Mouse (Mus musculus) embryonic facial prominence, embryonic 13.5 days (tissue): ENCODE measurements around the gene Ankrd35. TPM values are rescaled to one million over a fixed set of nuclear protein-coding genes. Genes with fewer than 3 reads are reported as not detected.
"Not testable (repeated sequence)": the region's sequence is repeated elsewhere in the genome, so short reads cannot be mapped to it uniquely, and the experiment has no call there.

Experiments
- ATAC-seq: fragments of 200-750 bp; cut with Nextera tagmentation; 2 replicates; pipeline ENCODE4 v1.8.0; 2017; ENCODE audit warnings: low read depth; ENCODE audit not compliant: insufficient number of reproducible peaks, insufficient read depth, low FRiP score, low TSS enrichment
- H3K27ac ChIP-seq: fragments of 300-500 bp; sonication (generic); 2 replicates; pipeline ENCODE4 v1.5.1; 2015; ENCODE audit warnings: moderate library complexity, mild to moderate bottlenecking, inconsistent platforms
- H3K27me3 ChIP-seq: fragments of 300-500 bp; sonication (generic); 2 replicates; pipeline ENCODE4 v1.6.1; 2015; ENCODE audit warnings: mild to moderate bottlenecking, inconsistent platforms
- H3K36me3 ChIP-seq: fragments of 300-500 bp; sonication (generic); 2 replicates; pipeline ENCODE4 v1.6.1; 2015; ENCODE audit warnings: mild to moderate bottlenecking, inconsistent platforms
- H3K4me1 ChIP-seq: fragments of 300-500 bp; sonication (generic); 2 replicates; pipeline ENCODE4 v1.6.1; 2015; ENCODE audit warnings: inconsistent platforms
- H3K4me2 ChIP-seq: fragments of 300-500 bp; sonication (generic); 2 replicates; pipeline ENCODE4 v1.6.1; 2015; ENCODE audit warnings: moderate library complexity, mild to moderate bottlenecking, inconsistent platforms
- H3K4me3 ChIP-seq: fragments of 300-500 bp; sonication (generic); 2 replicates; pipeline ENCODE4 v1.5.1; 2015; ENCODE audit warnings: mild to moderate bottlenecking, inconsistent platforms
- H3K9ac ChIP-seq: fragments of 300-500 bp; sonication (generic); 2 replicates; pipeline ENCODE4 v1.6.1; 2015; ENCODE audit warnings: mild to moderate bottlenecking, inconsistent platforms
- H3K9me3 ChIP-seq: fragments of 300-500 bp; sonication (generic); 2 replicates; pipeline ENCODE4 v1.6.1; 2016; ENCODE audit warnings: inconsistent platforms
- WGBS: fragments of 180-500 bp; shearing (Covaris S2); methylation state at CpG from one replicate; pipeline ENCODE4 v1.1.7; 2015; ENCODE audit warnings: mixed read lengths; 5-methylcytosine and 5-hydroxymethylcytosine counted together
- polyA plus RNA-seq: library from polyadenylated mRNA; unstranded; fragments of >200 nt; fragmentation: Nextera tagmentation; extraction: Ambion mirVana; gene quantifications from 2 replicates; pipeline ENCODE4 v1.2.1, GENCODE M21; 2015

The Ankrd35 gene
- polyA plus RNA-seq, 1 experiment from 2014 or later = 2.1 TPM

DNA sequence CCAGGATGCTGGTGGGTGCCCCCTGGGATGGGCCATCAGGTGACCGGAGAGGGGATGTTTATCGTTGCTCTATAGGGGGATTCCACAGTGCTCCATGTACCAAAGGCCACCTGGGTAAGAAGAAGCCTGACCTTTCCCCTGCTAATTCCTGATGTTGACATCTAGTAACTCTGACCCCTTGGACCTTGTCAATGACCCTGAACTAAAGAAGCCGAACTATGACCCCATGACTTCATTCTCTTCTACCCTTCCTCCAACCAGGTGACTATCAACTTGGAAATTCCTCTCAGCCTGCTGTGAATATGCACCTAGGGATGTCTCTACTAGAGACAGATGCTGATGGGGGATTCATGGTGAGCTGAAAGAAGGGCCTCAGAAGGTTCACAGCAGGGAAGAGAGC, 22.6 kb upstream of the Ankrd35 start:
- no peaks in the 10 kb centered on the region for H3K27me3 ChIP-seq
- H3K4me3 ChIP-seq = no peak overlapping the region
- H3K36me3 ChIP-seq = peaks cover 31% of the 10 kb centered on the region
- H3K9ac ChIP-seq = no peak overlapping the region
- H3K4me2 ChIP-seq = no peak overlapping the region
- H3K9me3 ChIP-seq = no peaks in the 10 kb centered on the region
- WGBS = 88% methylated on average over 3 of the region's 3 CpGs
- no peaks in the 10 kb centered on the region for H3K4me1 ChIP-seq
- no peak overlapping the region for H3K27ac ChIP-seq
- no peak for ATAC-seq

DNA sequence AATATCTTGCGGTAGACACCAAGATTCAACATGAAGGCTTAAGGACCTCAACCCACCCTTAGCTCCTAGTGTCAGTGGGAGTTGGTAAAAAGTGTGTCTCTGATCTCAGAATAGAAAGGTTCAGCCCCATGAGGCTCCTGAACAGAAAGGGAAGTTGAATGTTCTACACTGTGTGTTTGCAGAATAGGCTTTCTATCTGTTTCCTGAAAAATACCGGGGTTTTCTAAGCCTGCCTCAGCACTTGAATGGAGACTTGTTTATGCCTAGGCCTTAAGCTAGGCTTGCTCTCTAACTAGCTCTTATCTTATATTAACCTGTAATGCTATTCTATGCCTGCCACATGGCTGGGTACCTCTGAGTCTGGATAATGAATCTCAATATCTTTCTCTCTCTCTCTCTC, 9.0 kb upstream of the Ankrd35 start:
- 85% methylated on average over 2 of the region's 2 CpGs for WGBS

GRCm38 (mm10) chr3:96662731-96663316, 7.1 kb upstream of the Ankrd35 start:
- Histone ChIP-seq H3K4me3 (peak overlapping the region; percentile 33; the same call in 1 of the 2 replicates), H3K36me3 (peaks cover 2% of the 10 kb centered on the region; the same call in 1 of the 2 replicates), H3K9ac (peak overlapping the region; percentile 61; the same call in 1 of the 2 replicates), H3K4me1 (peaks cover 18% of the 10 kb centered on the region), H3K27me3 (no peaks in the 10 kb centered on the region), H3K4me2 (peak overlapping the region; percentile 58), H3K9me3 (no peaks in the 10 kb centered on the region), H3K27ac (peak overlapping the region; percentile 83)
- ATAC-seq = no peak
- WGBS = 47% methylated on average over 8 of the region's 8 CpGs

More for the DNA sequence above, 9.0 kb upstream of the Ankrd35 start:
- no peaks in the 10 kb centered on the region for H3K9me3 ChIP-seq
- no peaks in the 10 kb centered on the region for H3K27me3 ChIP-seq
- no peak for ATAC-seq
- no peak overlapping the region for H3K4me3 ChIP-seq
- no peak overlapping the region for H3K4me2 ChIP-seq
- H3K36me3 ChIP-seq = peaks cover 14% of the 10 kb centered on the region
- H3K9ac ChIP-seq = no peak overlapping the region
- H3K4me1 ChIP-seq = peaks cover 18% of the 10 kb centered on the region
- no peak overlapping the region for H3K27ac ChIP-seq

DNA sequence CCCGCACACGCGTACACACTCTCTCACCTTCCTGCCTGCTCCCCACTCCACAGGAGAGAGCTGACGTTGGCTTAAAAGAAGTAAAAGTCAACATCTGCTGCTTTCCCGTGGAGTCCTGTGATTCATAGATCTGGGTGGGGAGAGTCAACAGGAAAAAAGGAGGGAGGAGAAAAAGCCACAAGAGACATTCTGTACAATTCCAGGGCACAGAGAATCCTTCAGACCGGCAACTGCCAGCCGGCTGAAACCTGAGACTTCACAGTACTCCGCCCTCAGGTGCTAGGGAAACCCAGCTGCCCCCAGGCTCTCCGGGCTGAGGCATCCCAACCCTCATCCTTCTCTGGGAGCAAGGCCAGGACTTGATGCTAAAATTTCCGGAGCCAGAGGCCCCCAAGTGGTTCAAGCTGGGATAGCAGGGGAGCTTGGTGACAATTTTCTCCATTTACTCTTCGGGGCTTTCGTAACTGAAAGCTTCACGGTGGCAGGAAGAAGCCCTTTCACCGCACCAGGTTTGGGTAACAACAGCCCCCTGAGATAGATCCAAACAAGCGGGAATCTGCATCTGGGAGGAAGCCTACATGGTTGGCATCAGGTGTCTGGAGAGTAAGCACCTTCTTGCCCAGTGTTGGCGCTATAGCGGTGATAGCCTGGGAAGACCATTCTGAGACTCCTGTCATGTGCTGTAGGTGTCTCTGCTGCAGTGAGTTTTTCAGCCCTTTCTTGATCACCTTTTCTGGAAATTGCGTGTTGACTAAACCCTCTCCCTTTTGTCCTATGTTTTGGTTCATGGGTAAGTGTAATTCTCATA, 6.3 kb upstream of the Ankrd35 start:
- WGBS = 6% methylated on average over 18 of the region's 18 CpGs
- H3K36me3 ChIP-seq = no peaks in the 10 kb centered on the region
- H3K27ac ChIP-seq = peak overlapping the region; percentile 83
- peaks cover 18% of the 10 kb centered on the region for H3K4me1 ChIP-seq
- peak overlapping the region; percentile 58 for H3K4me2 ChIP-seq
- H3K9me3 ChIP-seq = no peaks in the 10 kb centered on the region
- peak; percentile 88 for ATAC-seq
- H3K27me3 ChIP-seq = no peaks in the 10 kb centered on the region
- H3K9ac ChIP-seq = peak overlapping the region; percentile 61
- H3K4me3 ChIP-seq = peak overlapping the region; percentile 33

GRCm38 (mm10) chr3:96665732-96666363, 4.1 kb upstream of the Ankrd35 start:
- not testable (repeated sequence) for H3K9me3 ChIP-seq, H3K27ac ChIP-seq, H3K27me3 ChIP-seq, H3K9ac ChIP-seq, ATAC-seq, H3K4me3 ChIP-seq, H3K36me3 ChIP-seq, H3K4me2 ChIP-seq
- WGBS = 88% methylated on average over 7 of the region's 7 CpGs
- H3K4me1 ChIP-seq = peaks cover 23% of the 10 kb centered on the region

DNA sequence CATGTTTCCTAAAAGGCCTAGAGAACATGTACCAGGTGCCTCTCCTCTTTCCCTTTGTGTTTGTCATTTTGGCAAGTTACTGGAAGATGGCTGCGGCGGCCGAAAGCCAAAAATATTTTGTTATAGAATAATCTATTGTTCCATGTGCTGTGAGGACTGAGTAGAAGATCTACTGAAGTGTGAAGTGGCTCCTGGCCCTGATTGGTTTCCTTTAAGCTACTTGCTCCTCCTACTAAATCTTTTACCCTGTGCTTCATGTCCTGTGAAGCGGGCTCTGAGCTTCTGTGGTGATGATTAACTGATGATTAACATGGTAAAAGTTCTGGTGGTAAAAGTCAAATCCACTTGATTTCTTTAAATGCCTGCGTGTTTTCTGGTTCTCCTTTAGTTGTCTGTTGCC, 3.0 kb upstream of the Ankrd35 start:
- WGBS = 97% methylated on average over 5 of the region's 5 CpGs
- Histone ChIP-seq H3K9me3 (no peaks in the 10 kb centered on the region), H3K4me1 (peaks cover 23% of the 10 kb centered on the region), H3K27ac (no peak overlapping the region), H3K9ac (no peak overlapping the region), H3K36me3 (no peaks in the 10 kb centered on the region), H3K4me3 (no peak overlapping the region), H3K27me3 (no peaks in the 10 kb centered on the region), H3K4me2 (no peak overlapping the region)
- no peak for ATAC-seq

DNA sequence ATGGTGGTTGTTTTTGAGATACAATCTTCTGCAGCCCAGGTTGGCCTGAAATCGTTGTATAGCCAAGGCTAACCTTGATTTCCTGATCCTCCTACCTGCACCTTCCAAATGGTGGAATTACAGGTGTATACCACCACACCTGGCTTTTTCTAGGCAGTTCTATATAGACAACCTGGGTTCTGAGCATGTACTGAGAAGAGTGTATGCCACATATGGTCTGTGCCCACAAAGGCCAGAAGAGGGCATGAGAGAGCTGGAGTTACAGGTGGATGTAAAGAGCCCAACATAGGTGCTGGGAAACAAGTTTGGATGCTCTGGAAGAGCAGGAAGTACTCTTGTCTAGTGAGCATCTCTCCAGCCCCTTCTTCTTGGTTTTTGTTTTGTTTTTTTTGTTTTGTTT, 2.6 kb upstream of the Ankrd35 start:
- no peaks in the 10 kb centered on the region for H3K36me3 ChIP-seq
- H3K4me3 ChIP-seq = no peak overlapping the region
- no peak overlapping the region for H3K4me2 ChIP-seq
- H3K4me1 ChIP-seq = peaks cover 23% of the 10 kb centered on the region
- H3K9ac ChIP-seq = no peak overlapping the region
- WGBS = 53% methylated on average over 1 of the region's 1 CpGs
- H3K27ac ChIP-seq = no peak overlapping the region
- H3K9me3 ChIP-seq = no peaks in the 10 kb centered on the region
- H3K27me3 ChIP-seq = no peaks in the 10 kb centered on the region
- ATAC-seq = no peak

DNA sequence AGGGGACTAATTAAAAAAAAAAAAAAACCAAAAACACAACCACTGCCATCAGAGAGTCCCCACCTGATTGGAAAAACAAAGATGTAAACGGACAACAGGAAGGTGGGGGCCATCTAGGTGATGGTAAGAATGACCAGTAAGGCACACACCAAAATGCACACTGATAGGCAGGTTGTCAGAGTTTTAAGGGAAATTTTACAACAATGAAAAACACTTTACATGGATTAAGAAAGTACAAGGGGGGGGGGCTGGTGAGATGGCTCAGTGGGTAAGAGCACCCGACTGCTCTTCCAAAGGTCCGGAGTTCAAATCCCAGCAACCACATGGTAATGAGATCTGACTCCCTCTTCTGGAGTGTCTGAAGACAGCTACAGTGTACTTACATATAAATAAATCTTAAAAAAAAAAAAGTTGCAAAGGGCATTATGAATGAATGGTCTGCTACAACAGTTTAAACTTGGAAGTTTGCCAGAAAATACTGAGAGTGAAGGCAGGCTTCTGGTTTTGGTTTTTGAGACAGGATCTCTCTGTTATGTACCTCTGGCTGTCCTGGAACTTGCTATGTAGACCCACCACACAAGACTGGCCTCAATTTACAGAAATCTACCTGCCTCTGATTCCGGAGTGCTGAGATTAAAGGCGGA, 1.4 kb upstream of the Ankrd35 start:
- Histone ChIP-seq H3K9ac (no peak overlapping the region), H3K4me1 (peaks cover 13% of the 10 kb centered on the region), H3K4me3 (no peak overlapping the region), H3K36me3 (no peaks in the 10 kb centered on the region), H3K27ac (no peak overlapping the region), H3K4me2 (no peak overlapping the region), H3K27me3 (no peaks in the 10 kb centered on the region), H3K9me3 (no peaks in the 10 kb centered on the region)
- 95% methylated on average over 5 of the region's 5 CpGs for WGBS
- ATAC-seq = no peak

DNA sequence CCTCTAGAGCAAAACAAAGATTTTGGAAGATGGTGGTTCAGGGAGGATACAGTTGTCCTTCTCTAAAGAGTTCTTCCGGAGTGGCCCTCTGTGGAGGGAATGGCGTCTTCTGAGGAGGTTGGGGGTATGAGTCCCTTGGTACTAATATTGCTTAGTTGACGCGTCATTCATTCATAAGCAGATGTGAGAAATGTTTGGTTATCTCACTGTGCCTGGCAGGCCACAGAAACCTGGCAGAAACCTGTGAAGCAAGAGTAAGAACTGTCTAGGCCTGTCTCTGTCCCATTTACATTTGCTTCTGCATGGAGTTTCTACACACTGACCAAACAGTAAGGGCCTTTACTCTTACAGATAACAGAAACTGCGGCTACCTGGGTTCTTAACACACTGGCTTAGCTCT, 1.6 kb downstream of the Ankrd35 start:
- no peak overlapping the region for H3K27ac ChIP-seq
- H3K4me2 ChIP-seq = no peak overlapping the region
- no peak overlapping the region for H3K9ac ChIP-seq
- H3K27me3 ChIP-seq = no peaks in the 10 kb centered on the region
- peaks cover 17% of the 10 kb centered on the region for H3K4me1 ChIP-seq
- no peak for ATAC-seq
- no peak overlapping the region for H3K4me3 ChIP-seq
- H3K36me3 ChIP-seq = no peaks in the 10 kb centered on the region
- H3K9me3 ChIP-seq = no peaks in the 10 kb centered on the region
- WGBS = 87% methylated on average over 5 of the region's 5 CpGs

DNA sequence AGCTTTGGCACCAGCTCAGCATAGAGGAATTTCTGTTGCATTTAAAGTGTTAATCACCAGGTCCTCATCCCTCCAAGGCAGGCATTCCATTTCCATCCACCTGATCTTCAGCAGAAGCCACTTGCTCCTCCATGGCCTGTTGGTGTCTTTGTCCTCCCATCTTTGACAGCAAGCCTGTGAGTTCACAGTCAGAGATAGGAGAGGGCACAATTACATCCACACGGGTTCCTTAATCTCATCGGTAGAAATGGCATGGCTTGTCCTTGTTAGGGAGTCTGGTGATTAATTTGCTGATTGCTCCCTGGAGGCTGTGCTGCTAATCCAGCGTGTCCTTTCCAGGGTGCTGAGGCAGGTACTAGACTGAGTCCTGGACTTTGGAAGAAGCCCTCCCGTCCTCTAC, 3.6 kb downstream of the Ankrd35 start:
- Histone ChIP-seq H3K9me3 (no peaks in the 10 kb centered on the region), H3K27ac (no peak overlapping the region), H3K27me3 (no peaks in the 10 kb centered on the region), H3K4me1 (peaks cover 17% of the 10 kb centered on the region), H3K4me3 (no peak overlapping the region), H3K4me2 (no peak overlapping the region), H3K36me3 (no peaks in the 10 kb centered on the region), H3K9ac (no peak overlapping the region)
- WGBS = 53% methylated on average over 4 of the region's 4 CpGs
- no peak for ATAC-seq

DNA sequence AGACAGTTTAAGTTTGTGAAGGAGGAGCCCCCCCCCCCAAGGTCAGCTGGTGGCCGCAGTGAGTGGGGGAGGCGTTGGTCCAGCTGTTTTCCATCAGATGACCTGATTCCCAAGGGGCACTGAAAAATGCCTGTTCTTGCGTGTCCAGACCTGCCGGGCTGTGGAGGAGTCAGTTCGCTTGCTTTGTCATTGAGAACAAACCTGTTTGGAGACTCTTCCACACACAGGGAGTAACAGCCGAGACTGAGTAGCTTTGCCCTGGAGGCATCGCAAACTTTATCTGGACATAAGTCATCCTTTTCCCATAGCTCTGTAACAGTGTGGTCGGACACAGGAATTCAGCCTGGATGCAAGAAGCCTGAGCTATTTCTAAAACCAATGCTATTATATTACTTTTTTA, 4.5 kb downstream of the Ankrd35 start:
- no peak overlapping the region for H3K9ac ChIP-seq
- ATAC-seq = no peak
- no peaks in the 10 kb centered on the region for H3K36me3 ChIP-seq
- 12% methylated on average over 8 of the region's 8 CpGs for WGBS
- no peak overlapping the region for H3K4me2 ChIP-seq
- no peak overlapping the region for H3K4me3 ChIP-seq
- H3K27me3 ChIP-seq = peaks cover 3% of the 10 kb centered on the region; the same call in 1 of the 2 replicates
- peaks cover 17% of the 10 kb centered on the region for H3K4me1 ChIP-seq
- H3K9me3 ChIP-seq = no peaks in the 10 kb centered on the region
- 0 out of 2 replicates have a peak overlapping the region, but pooled peaks have one; percentile 53 for H3K27ac ChIP-seq
